Mouse (Mus musculus): ENCODE data around the gene Snx29.

DNA sequence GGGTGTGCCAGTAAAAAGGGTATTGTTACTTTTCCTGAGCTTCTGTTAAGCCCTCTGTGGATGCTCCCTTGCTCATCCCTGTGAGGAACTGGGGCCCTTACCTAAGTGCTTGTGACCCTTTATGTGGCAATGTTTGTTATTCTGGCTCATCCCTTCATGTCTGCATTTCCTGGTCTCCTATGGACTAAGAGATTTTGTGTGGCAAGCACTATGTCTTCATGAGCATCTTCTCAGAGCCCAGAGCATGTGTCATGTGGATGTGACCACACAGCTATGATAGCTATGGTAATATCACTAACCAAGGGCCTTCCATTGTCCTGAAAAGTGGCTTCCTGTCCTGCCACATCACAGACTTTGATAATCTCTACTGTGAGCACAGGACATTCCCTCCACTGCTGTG lies 315.1 kb downstream of the Snx29 start:
- TF ChIP-seq CTCF (conservative IDR thresholded peaks at IDR 0.05; ENCODE audit: low read length) (no peak), NANOG (IDR thresholded peaks at IDR 0.05; ENCODE audit: borderline replicate concordance, low read length) (no peak), POU5F1 (IDR thresholded peaks at IDR 0.05; ENCODE audit: borderline replicate concordance, low read length) (no peak)

Data from E14TG2a.4 (cell line).